In genomic region chr17:35439925-35440645, GRCm38 (mm10) we compare ENCODE assay signal across 9 mouse cellular contexts. TPM values are rescaled to one million over a fixed set of nuclear protein-coding genes. Genes with fewer than 3 reads are reported as not detected.
DNase-seq lines count a peak whose midpoint lies in the region; ATAC-seq and TF ChIP-seq lines count a peak whose summit lies in the region.
"Not testable (repeated sequence)": the region's sequence is repeated elsewhere in the genome, so short reads cannot be mapped to it uniquely, and the experiment has no call there.
"Had no signal": no experiment of that assay in that cellular context is flagged by ENCODE, and none has a peak within 500 bp of the region (broad histone marks: within the 10 kb centered on the region; RNA-seq: fewer than 3 reads in every experiment).

No protein-coding gene starts in this region.

- H3K27me3 ChIP-seq in forebrain, embryonic 15.5 days = peaks cover 12% of the 10 kb centered on the region
- H3K27me3 ChIP-seq in hindbrain, embryonic 11.5 days (ENCODE audit: control insufficient read depth, insufficient read depth, low read length); kidney, embryonic 16.5 days (ENCODE audit: insufficient read depth, low read length); midbrain, embryonic 16.5 days (ENCODE audit: control insufficient read depth, insufficient read depth, low read depth, low read length); spleen, adult 2 months (ENCODE audit: control insufficient read depth, insufficient read depth, low read length): not testable (repeated sequence)

- H3K4me2 ChIP-seq in forebrain, embryonic 15.5 days (replicated peaks) = 0 out of 2 replicates have a peak overlapping the region, but pooled peaks have one; percentile 95
- H3K4me2 ChIP-seq in hindbrain, embryonic 11.5 days (replicated peaks; ENCODE audit: low read depth, low read length); kidney, embryonic 16.5 days (replicated peaks; ENCODE audit: low read depth, low read length): not testable (repeated sequence)
- H3K4me2 ChIP-seq in midbrain, embryonic 16.5 days (ENCODE audit: low read length) = 0 out of 2 replicates have a peak overlapping the region, but pooled peaks have one; percentile 16

- peak; percentile 54 for DNase-seq in CD4-positive helper T cell, adult 2 months (ENCODE audit: low read depth, low spot score)
- DNase-seq in hindbrain, embryonic 11.5 days (ENCODE audit: low spot score) = peak; percentile 26
- DNase-seq in lung, adult 2 months = not testable (repeated sequence)
- peak in 1 of 2 experiments; percentile 10 for DNase-seq in spleen, adult 2 months (ENCODE audit: low read depth in 1 of 2, low spot score in 2 of 2)

- WGBS in bone marrow, adult 2 months = 59% methylated on average over 27 of the region's 27 CpGs
- 48% methylated on average over 27 of the region's 27 CpGs for WGBS in forebrain, embryonic 15.5 days
- 43% methylated on average over 27 of the region's 27 CpGs for WGBS in hindbrain, embryonic 11.5 days
- 52% methylated on average over 23 of the region's 27 CpGs for WGBS in kidney, embryonic 16.5 days
- 55% methylated on average over 27 of the region's 27 CpGs for WGBS in lung, adult 2 months
- 50% methylated on average over 25 of the region's 27 CpGs for whole genome bisulfite sequencing in midbrain, embryonic 16.5 days
- WGBS in spleen, adult 2 months = 64% methylated on average over 27 of the region's 27 CpGs

- not testable (repeated sequence) for TF ChIP-seq CTCF in bone marrow, adult 2 months (IDR thresholded peaks at IDR 0.05; ENCODE audit: control insufficient read depth, insufficient read depth, low read length); lung, adult 2 months (IDR thresholded peaks at IDR 0.05; ENCODE audit: insufficient read depth, low read length); spleen, adult 2 months (IDR thresholded peaks at IDR 0.05; ENCODE audit: extremely low read depth, insufficient read depth, insufficient read length, insufficient replicate concordance)

- TF ChIP-seq POLR2A in bone marrow, adult 2 months (IDR thresholded peaks at IDR 0.05; ENCODE audit: borderline replicate concordance, control insufficient read depth, low read depth, low read length) = peak; percentile 5; the same call in 1 of the 2 replicates
- TF ChIP-seq POLR2A in lung, adult 2 months (IDR thresholded peaks at IDR 0.05; ENCODE audit: borderline replicate concordance, extremely low read depth, low read depth, low read length); spleen, adult 2 months (IDR thresholded peaks at IDR 0.05; ENCODE audit: low read depth, low read length): not testable (repeated sequence)

- H3K4me1 ChIP-seq in bone marrow, adult 2 months (ENCODE audit: control insufficient read depth, insufficient read depth, low read length); forebrain, embryonic 15.5 days; hindbrain, embryonic 11.5 days (replicated peaks; ENCODE audit: control insufficient read depth, insufficient read depth, low read length); kidney, embryonic 16.5 days (ENCODE audit: insufficient read depth, low read length); lung, adult 2 months (ENCODE audit: control insufficient read depth, insufficient read depth, low read length); midbrain, embryonic 16.5 days (ENCODE audit: control insufficient read depth, insufficient read depth, low read length); spleen, adult 2 months (ENCODE audit: control insufficient read depth, insufficient read depth, insufficient read length): not testable (repeated sequence)

- not testable (repeated sequence) for H3K9me3 ChIP-seq in forebrain, embryonic 15.5 days; hindbrain, embryonic 11.5 days (ENCODE audit: control insufficient read depth, low read length); kidney, embryonic 16.5 days (ENCODE audit: low read length); midbrain, embryonic 16.5 days (replicated peaks; ENCODE audit: control insufficient read depth, low read length, poor library complexity, severe bottlenecking)

- H3K36me3 ChIP-seq in forebrain, embryonic 15.5 days; hindbrain, embryonic 11.5 days (ENCODE audit: control insufficient read depth, insufficient read depth, low read length); kidney, embryonic 16.5 days (ENCODE audit: insufficient read depth, low read length); midbrain, embryonic 16.5 days (ENCODE audit: control insufficient read depth, insufficient read depth, low read length); spleen, adult 2 months (ENCODE audit: control insufficient read depth, insufficient read depth, low read length): not testable (repeated sequence)

- not testable (repeated sequence) for H3K9ac ChIP-seq in forebrain, embryonic 15.5 days (replicated peaks); hindbrain, embryonic 11.5 days (ENCODE audit: low read depth, low read length); kidney, embryonic 16.5 days (replicated peaks; ENCODE audit: low read length); midbrain, embryonic 16.5 days (ENCODE audit: low read depth, low read length)

- H3K4me3 ChIP-seq in bone marrow, adult 2 months (replicated peaks; ENCODE audit: control insufficient read depth, low read depth, low read length) = peak overlapping the region; percentile 60
- not testable (repeated sequence) for H3K4me3 ChIP-seq in forebrain, embryonic 15.5 days; hindbrain, embryonic 11.5 days (ENCODE audit: low read depth, low read length); kidney, embryonic 16.5 days (ENCODE audit: low read length); midbrain, embryonic 16.5 days (ENCODE audit: low read depth, low read length)
- peak overlapping the region; percentile 37 for H3K4me3 ChIP-seq in lung, adult 2 months (replicated peaks; ENCODE audit: extremely low read depth, low read depth, low read length)
- peak overlapping the region; percentile 76 for H3K4me3 ChIP-seq in spleen, adult 2 months (ENCODE audit: extremely low read depth, insufficient read depth, insufficient read length)

- H3K27ac ChIP-seq in bone marrow, adult 2 months (ENCODE audit: control insufficient read depth, insufficient read depth, low read depth, low read length, poor library complexity); forebrain, embryonic 15.5 days (replicated peaks); hindbrain, embryonic 11.5 days (ENCODE audit: low read depth, low read length); kidney, embryonic 16.5 days (ENCODE audit: low read length); midbrain, embryonic 16.5 days (ENCODE audit: low read length); spleen, adult 2 months (ENCODE audit: insufficient read depth, low read length): not testable (repeated sequence)

- not testable (repeated sequence) for ATAC-seq in forebrain, embryonic 15.5 days (replicated peaks); hindbrain, embryonic 11.5 days (ENCODE audit: low FRiP score); midbrain, embryonic 16.5 days
- ATAC-seq in kidney, embryonic 16.5 days (ENCODE audit: low FRiP score, low TSS enrichment) = 0 out of 2 replicates have a peak, but pooled peaks have one; percentile 1

RNA-seq across cellular contexts. Expression of gene H2-Q7, which starts 1.1 kb away (rescaled TPM):
- polyA plus RNA-seq in bone marrow, adult 2 months (2011; ENCODE audit: insufficient read depth, insufficient read length, low replicate concordance, missing spikeins) = 43.9 and 101 TPM in 2 replicates
- polyA plus RNA-seq in forebrain, embryonic 15.5 days (2015; fragmentation: Nextera tagmentation; extraction: Ambion mirVana) = 1.2 and 1.3 TPM in 2 replicates
- polyA plus RNA-seq in hindbrain, embryonic 11.5 days (2014; fragmentation: Nextera tagmentation; extraction: Ambion mirVana) = 7.0 and 8.7 TPM in 2 replicates
- polyA plus RNA-seq in kidney, embryonic 16.5 days (2015; fragmentation: Nextera tagmentation; extraction: Ambion mirVana) = 13.7 and 15.2 TPM in 2 replicates
- 211 and 441 TPM in 2 replicates for polyA plus RNA-seq in lung, adult 2 months (2012; rRNA removed)
- 3.8 and 4.6 TPM in 2 replicates for polyA plus RNA-seq in midbrain, embryonic 16.5 days (2015; fragmentation: Nextera tagmentation; extraction: Ambion mirVana)
- 667 and 745 TPM in 2 replicates for polyA plus RNA-seq in spleen, adult 2 months (2012; rRNA removed)

RNA-seq across cellular contexts. Expression of gene H2-Q6, which starts 15.4 kb away (rescaled TPM):
- polyA plus RNA-seq in bone marrow, adult 2 months (2011; ENCODE audit: insufficient read depth, insufficient read length, low replicate concordance, missing spikeins) = 52.3 and 95.2 TPM in 2 replicates
- polyA plus RNA-seq in forebrain, embryonic 15.5 days (2015; fragmentation: Nextera tagmentation; extraction: Ambion mirVana) = 0.33 and 0.53 TPM in 2 replicates
- 0.46 and 0.60 TPM in 2 replicates for polyA plus RNA-seq in hindbrain, embryonic 11.5 days (2014; fragmentation: Nextera tagmentation; extraction: Ambion mirVana)
- 4.4 and 5.7 TPM in 2 replicates for polyA plus RNA-seq in kidney, embryonic 16.5 days (2015; fragmentation: Nextera tagmentation; extraction: Ambion mirVana)
- polyA plus RNA-seq in lung, adult 2 months (2012; rRNA removed) = 91.1 and 177 TPM in 2 replicates
- polyA plus RNA-seq in midbrain, embryonic 16.5 days (2015; fragmentation: Nextera tagmentation; extraction: Ambion mirVana) = 1.1 and 1.3 TPM in 2 replicates
- 239 and 253 TPM in 2 replicates for polyA plus RNA-seq in spleen, adult 2 months (2012; rRNA removed)

RNA-seq across cellular contexts. Expression of gene H2-Q10, which starts 29.8 kb away (rescaled TPM):
- 28.2 and 68.7 TPM in 2 replicates for polyA plus RNA-seq in bone marrow, adult 2 months (2011; ENCODE audit: insufficient read depth, insufficient read length, low replicate concordance, missing spikeins)
- 0.11 and 0.83 TPM in 2 replicates for polyA plus RNA-seq in forebrain, embryonic 15.5 days (2015; fragmentation: Nextera tagmentation; extraction: Ambion mirVana)
- polyA plus RNA-seq in hindbrain, embryonic 11.5 days (2014; fragmentation: Nextera tagmentation; extraction: Ambion mirVana) = 0.15 TPM in 1 of 2 replicates, not detected in the other
- polyA plus RNA-seq in kidney, embryonic 16.5 days (2015; fragmentation: Nextera tagmentation; extraction: Ambion mirVana) = 1.4 and 1.6 TPM in 2 replicates
- polyA plus RNA-seq in lung, adult 2 months (2012; rRNA removed) = 11.4 and 12.9 TPM in 2 replicates
- 0.30 and 0.31 TPM in 2 replicates for polyA plus RNA-seq in midbrain, embryonic 16.5 days (2015; fragmentation: Nextera tagmentation; extraction: Ambion mirVana)
- 7.7 and 11.0 TPM in 2 replicates for polyA plus RNA-seq in spleen, adult 2 months (2012; rRNA removed)
- polyA plus RNA-seq: G1E had no signal
